Mouse (Mus musculus): ENCODE measurements around the gene Tspan18. TPM values are rescaled to one million over a fixed set of nuclear protein-coding genes. Genes with fewer than 3 reads are reported as not detected.

Gene Tspan18
- polyA plus RNA-seq, 1 experiment, result 43.9 TPM

- peak; percentile 67 for DNase-seq (ENCODE audit: low read depth)
- TF ChIP-seq CTCF (IDR thresholded peaks at IDR 0.05; ENCODE audit: borderline replicate concordance, extremely low read depth, insufficient read depth, insufficient read length) (no peak), POLR2A (IDR thresholded peaks at IDR 0.05; ENCODE audit: borderline replicate concordance, extremely low read depth, insufficient read depth, insufficient read length, poor library complexity, severe bottlenecking) (no peak)
Observed at GRCm38 (mm10) chr2:93339373-93340106, 5.2 kb upstream of the Tspan18 start.

- DNase-seq (ENCODE audit: low read depth), result no peak
- TF ChIP-seq CTCF (IDR thresholded peaks at IDR 0.05; ENCODE audit: borderline replicate concordance, extremely low read depth, insufficient read depth, insufficient read length), result no peak
- no peak for TF ChIP-seq POLR2A (IDR thresholded peaks at IDR 0.05; ENCODE audit: borderline replicate concordance, extremely low read depth, insufficient read depth, insufficient read length, poor library complexity, severe bottlenecking)
Observed at GRCm38 (mm10) chr2:93335996-93336395, 1.7 kb upstream of the Tspan18 start.

DNA sequence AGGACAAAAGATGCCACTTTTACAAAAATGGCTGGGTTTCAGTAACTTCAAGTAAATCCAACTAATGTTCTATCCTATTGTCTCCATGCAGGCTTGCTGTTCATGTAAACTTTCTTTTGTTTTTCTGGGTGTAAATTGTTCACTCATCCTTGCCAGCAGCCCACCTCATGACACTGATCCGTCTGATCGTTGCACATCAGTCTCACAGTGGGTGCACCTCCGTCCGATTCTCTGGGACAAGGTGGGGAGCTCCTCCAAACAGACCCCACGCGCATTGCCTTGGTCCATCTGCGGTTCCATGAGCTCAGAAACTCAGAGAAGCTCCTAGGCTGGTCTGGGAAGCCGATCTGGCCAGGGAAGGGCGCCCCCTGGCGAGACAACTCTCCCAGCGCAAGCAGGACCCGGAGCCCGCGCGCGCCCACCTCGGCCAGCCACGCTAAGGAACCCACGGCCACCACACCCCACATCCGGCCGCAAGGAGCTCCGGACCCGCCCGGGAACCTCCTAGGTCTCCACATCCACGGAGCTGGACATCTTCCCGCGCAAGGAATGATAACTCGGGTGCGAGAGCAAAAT is 976 bp downstream of the Tspan18 start:
- DNase-seq (ENCODE audit: low read depth), result peak; percentile 93
- TF ChIP-seq CTCF (IDR thresholded peaks at IDR 0.05; ENCODE audit: borderline replicate concordance, extremely low read depth, insufficient read depth, insufficient read length), result peak; percentile 85
- no peak for TF ChIP-seq POLR2A (IDR thresholded peaks at IDR 0.05; ENCODE audit: borderline replicate concordance, extremely low read depth, insufficient read depth, insufficient read length, poor library complexity, severe bottlenecking)

- TF ChIP-seq POLR2A (IDR thresholded peaks at IDR 0.05; ENCODE audit: borderline replicate concordance, extremely low read depth, insufficient read depth, insufficient read length, poor library complexity, severe bottlenecking), result no peak
- no peak for TF ChIP-seq CTCF (IDR thresholded peaks at IDR 0.05; ENCODE audit: borderline replicate concordance, extremely low read depth, insufficient read depth, insufficient read length)
- DNase-seq (ENCODE audit: low read depth), result no peak
Observed at GRCm38 (mm10) chr2:93332277-93332676, 2.0 kb downstream of the Tspan18 start.

DNA sequence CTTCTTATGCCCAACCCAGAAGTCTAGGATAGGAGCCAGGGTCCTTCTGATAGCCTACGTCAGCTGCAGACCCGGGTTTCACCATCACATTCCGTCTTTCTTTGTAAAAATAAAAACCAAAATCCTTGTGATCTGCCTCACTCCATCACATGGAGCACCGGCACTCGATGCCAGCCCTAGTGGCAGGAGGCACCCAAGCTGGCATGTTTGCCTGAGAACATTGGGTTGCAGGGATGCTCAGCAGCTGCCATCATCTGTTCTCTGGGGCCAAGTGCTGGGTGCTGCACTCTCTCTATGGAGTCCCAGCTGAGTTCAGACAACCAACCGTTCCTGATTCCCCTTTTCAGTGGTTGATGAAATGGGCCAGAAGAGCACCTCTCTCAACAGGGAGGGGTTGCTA is 3.2 kb downstream of the Tspan18 start:
- no peak for TF ChIP-seq CTCF (IDR thresholded peaks at IDR 0.05; ENCODE audit: borderline replicate concordance, extremely low read depth, insufficient read depth, insufficient read length)
- TF ChIP-seq POLR2A (IDR thresholded peaks at IDR 0.05; ENCODE audit: borderline replicate concordance, extremely low read depth, insufficient read depth, insufficient read length, poor library complexity, severe bottlenecking), result no peak

GRCm38 (mm10) chr2:93329120-93329519 is 5.2 kb downstream of the Tspan18 start:
- TF ChIP-seq CTCF (IDR thresholded peaks at IDR 0.05; ENCODE audit: borderline replicate concordance, extremely low read depth, insufficient read depth, insufficient read length) (no peak), POLR2A (IDR thresholded peaks at IDR 0.05; ENCODE audit: borderline replicate concordance, extremely low read depth, insufficient read depth, insufficient read length, poor library complexity, severe bottlenecking) (no peak)
- DNase-seq (ENCODE audit: low read depth), result no peak

More for the DNA sequence above, 3.2 kb downstream of the Tspan18 start:
- DNase-seq (ENCODE audit: low read depth), result no peak

GRCm38 (mm10) chr2:93327915-93328555 is 6.3 kb downstream of the Tspan18 start:
- TF ChIP-seq CTCF (IDR thresholded peaks at IDR 0.05; ENCODE audit: borderline replicate concordance, extremely low read depth, insufficient read depth, insufficient read length), result no peak
- TF ChIP-seq POLR2A (IDR thresholded peaks at IDR 0.05; ENCODE audit: borderline replicate concordance, extremely low read depth, insufficient read depth, insufficient read length, poor library complexity, severe bottlenecking), result no peak
- DNase-seq (ENCODE audit: low read depth), result peak; percentile 71

- TF ChIP-seq CTCF (IDR thresholded peaks at IDR 0.05; ENCODE audit: borderline replicate concordance, extremely low read depth, insufficient read depth, insufficient read length) (no peak), POLR2A (IDR thresholded peaks at IDR 0.05; ENCODE audit: borderline replicate concordance, extremely low read depth, insufficient read depth, insufficient read length, poor library complexity, severe bottlenecking) (no peak)
- DNase-seq (ENCODE audit: low read depth), result peak; percentile 64
Observed at GRCm38 (mm10) chr2:93324681-93325080, 9.6 kb downstream of the Tspan18 start.

- no peak for DNase-seq (ENCODE audit: low read depth)
- TF ChIP-seq CTCF (IDR thresholded peaks at IDR 0.05; ENCODE audit: borderline replicate concordance, extremely low read depth, insufficient read depth, insufficient read length) (no peak), POLR2A (IDR thresholded peaks at IDR 0.05; ENCODE audit: borderline replicate concordance, extremely low read depth, insufficient read depth, insufficient read length, poor library complexity, severe bottlenecking) (no peak)
Observed at GRCm38 (mm10) chr2:93321946-93322345, 12.4 kb downstream of the Tspan18 start.

DNA sequence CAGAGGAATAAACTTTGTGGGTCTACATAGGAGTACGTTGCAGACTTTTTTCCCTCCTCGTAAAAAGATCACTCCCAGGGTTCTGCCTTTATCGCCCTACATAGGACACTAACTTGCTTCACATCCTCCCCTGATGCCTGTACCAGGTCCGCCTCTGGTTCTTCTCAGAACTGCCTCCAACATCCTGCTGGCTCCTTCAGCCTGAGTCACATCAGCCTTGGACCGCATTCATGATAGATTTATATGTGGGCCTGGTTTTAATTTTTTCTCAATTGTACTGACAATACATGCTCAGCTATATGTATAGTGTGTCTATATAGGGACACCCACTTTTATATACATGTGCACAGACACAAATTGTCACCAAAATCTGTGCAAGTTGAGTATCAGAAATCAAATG is 14.0 kb downstream of the Tspan18 start:
- TF ChIP-seq CTCF (IDR thresholded peaks at IDR 0.05; ENCODE audit: borderline replicate concordance, extremely low read depth, insufficient read depth, insufficient read length) (no peak), POLR2A (IDR thresholded peaks at IDR 0.05; ENCODE audit: borderline replicate concordance, extremely low read depth, insufficient read depth, insufficient read length, poor library complexity, severe bottlenecking) (no peak)
- DNase-seq (ENCODE audit: low read depth), result no peak

GRCm38 (mm10) chr2:93319598-93319997 is 14.7 kb downstream of the Tspan18 start:
- TF ChIP-seq POLR2A (IDR thresholded peaks at IDR 0.05; ENCODE audit: borderline replicate concordance, extremely low read depth, insufficient read depth, insufficient read length, poor library complexity, severe bottlenecking) (no peak), CTCF (IDR thresholded peaks at IDR 0.05; ENCODE audit: borderline replicate concordance, extremely low read depth, insufficient read depth, insufficient read length) (no peak)
- DNase-seq (ENCODE audit: low read depth), result no peak

Measured in brain, embryonic 14.5 days (tissue).